ENCODE assay signal across 28 mouse cellular contexts in the genomic region with DNA sequence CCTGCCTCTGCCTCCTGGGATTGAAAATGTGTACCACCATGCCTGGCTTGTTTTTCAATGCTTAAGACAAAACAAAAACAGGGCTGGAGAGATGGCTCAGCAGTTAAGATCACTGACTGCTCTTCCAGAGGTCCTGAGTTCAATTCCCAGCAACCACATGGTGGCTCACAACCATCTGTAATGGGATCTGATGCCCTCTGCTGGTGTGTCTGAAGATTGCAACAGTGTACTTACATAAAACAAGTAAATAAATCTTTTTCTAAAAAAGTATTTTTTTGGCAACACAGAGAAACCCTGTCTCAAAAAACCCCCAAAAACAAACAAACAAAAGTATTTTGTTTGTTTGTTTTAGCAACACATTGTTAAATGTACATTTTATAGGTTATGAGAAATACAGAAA. TPM values are rescaled to one million over a fixed set of nuclear protein-coding genes. Genes with fewer than 3 reads are reported as not detected.
DNase-seq lines count a peak whose midpoint lies in the region; ATAC-seq and TF ChIP-seq lines count a peak whose summit lies in the region.
"Not testable (repeated sequence)": the region's sequence is repeated elsewhere in the genome, so short reads cannot be mapped to it uniquely, and the experiment has no call there.
"Had no signal": no experiment of that assay in that cellular context is flagged by ENCODE, and none has a peak within 500 bp of the region (broad histone marks: within the 10 kb centered on the region; RNA-seq: fewer than 3 reads in every experiment).

No protein-coding gene starts in this region.

- peaks cover 28% of the 10 kb centered on the region for H3K4me1 ChIP-seq in E14TG2a.4 (replicated peaks; ENCODE audit: low read depth, low read length)
- H3K4me1 ChIP-seq in cerebellum, adult 2 months (ENCODE audit: control insufficient read depth, insufficient read depth, low read length); hindbrain, postnatal 0 days (ENCODE audit: insufficient read depth, low read length); kidney, postnatal 0 days (replicated peaks; ENCODE audit: insufficient read depth, low read length); liver, adult 2 months (ENCODE audit: control insufficient read depth, insufficient read depth, low read length); lung, adult 2 months (ENCODE audit: control insufficient read depth, insufficient read depth, low read length); midbrain, postnatal 0 days (ENCODE audit: insufficient read depth, low read length): not testable (repeated sequence)

- H3K27ac ChIP-seq in cerebellum, adult 2 months (ENCODE audit: insufficient read depth, low read length); hindbrain, postnatal 0 days; kidney, postnatal 0 days; liver, adult 2 months (replicated peaks; ENCODE audit: insufficient read depth, low read depth, low read length); midbrain, postnatal 0 days (ENCODE audit: low read depth, low read length): not testable (repeated sequence)

- not testable (repeated sequence) for H3K4me3 ChIP-seq in E14TG2a.4 (replicated peaks; ENCODE audit: low read length); cerebellum, adult 2 months (replicated peaks; ENCODE audit: insufficient read depth, low read depth, low read length); hindbrain, postnatal 0 days (ENCODE audit: low read length); kidney, postnatal 0 days (replicated peaks; ENCODE audit: low read depth, low read length); liver, adult 2 months (ENCODE audit: insufficient read depth, low read depth, low read length); lung, adult 2 months (replicated peaks; ENCODE audit: extremely low read depth, low read depth, low read length); midbrain, postnatal 0 days (ENCODE audit: low read depth, low read length)

- H3K9me3 ChIP-seq in E14TG2a.4 (ENCODE audit: low read length); hindbrain, postnatal 0 days (ENCODE audit: low read length); kidney, postnatal 0 days (replicated peaks; ENCODE audit: low read length); midbrain, postnatal 0 days (ENCODE audit: low read length): not testable (repeated sequence)

- peaks cover 99% of the 10 kb centered on the region for H3K36me3 ChIP-seq in E14TG2a.4 (ENCODE audit: insufficient read depth, low read length)
- peaks cover 57% of the 10 kb centered on the region for H3K36me3 ChIP-seq in hindbrain, postnatal 0 days (ENCODE audit: insufficient read depth, low read length)
- peaks cover 65% of the 10 kb centered on the region for H3K36me3 ChIP-seq in kidney, postnatal 0 days (ENCODE audit: insufficient read depth, low read length)
- peaks cover 74% of the 10 kb centered on the region for H3K36me3 ChIP-seq in liver, adult 2 months (ENCODE audit: control insufficient read depth, insufficient read depth, low read length)
- H3K36me3 ChIP-seq in midbrain, postnatal 0 days (ENCODE audit: insufficient read depth, low read length), result peaks cover 41% of the 10 kb centered on the region

- TF ChIP-seq POLR2A in cerebellum, adult 2 months (IDR thresholded peaks at IDR 0.05; ENCODE audit: borderline replicate concordance, insufficient read depth, low read length); liver, adult 2 months (IDR thresholded peaks at IDR 0.05; ENCODE audit: extremely low read depth, insufficient read depth, low read length); lung, adult 2 months (IDR thresholded peaks at IDR 0.05; ENCODE audit: borderline replicate concordance, extremely low read depth, low read depth, low read length): not testable (repeated sequence)

- H3K79me2 ChIP-seq in liver, adult 2 months (ENCODE audit: control insufficient read depth, insufficient read depth, low read length), result not testable (repeated sequence)

- peak; percentile 38 for TF ChIP-seq CTCF in E14TG2a.4 (conservative IDR thresholded peaks at IDR 0.05; ENCODE audit: low read length)
- TF ChIP-seq CTCF in cerebellum, adult 2 months (IDR thresholded peaks at IDR 0.05; ENCODE audit: borderline replicate concordance, insufficient read depth, low read depth, low read length), result peak; percentile 25; the same call in 1 of the 2 replicates
- TF ChIP-seq CTCF in hindbrain, postnatal 0 days (IDR thresholded peaks at IDR 0.05; ENCODE audit: low read depth), result peak; percentile 33; the same call in 1 of the 2 replicates
- TF ChIP-seq CTCF in kidney, postnatal 0 days (IDR thresholded peaks at IDR 0.05; ENCODE audit: low read depth), result peak; percentile 52
- 0 out of 2 replicates have a peak, but pooled peaks have one; percentile 5 for TF ChIP-seq CTCF in liver, adult 2 months (IDR thresholded peaks at IDR 0.05; ENCODE audit: low read depth, low read length)
- TF ChIP-seq CTCF in lung, adult 2 months (IDR thresholded peaks at IDR 0.05; ENCODE audit: insufficient read depth, low read length), result peak; percentile 1; the same call in 1 of the 2 replicates
- TF ChIP-seq CTCF in midbrain, postnatal 0 days (IDR thresholded peaks at IDR 0.05), result peak; percentile 44

- H3K4me2 ChIP-seq in hindbrain, postnatal 0 days (ENCODE audit: low read depth, low read length); kidney, postnatal 0 days (ENCODE audit: low read length); midbrain, postnatal 0 days (ENCODE audit: low read depth, low read length, poor library complexity, severe bottlenecking): not testable (repeated sequence)

- ATAC-seq in hindbrain, postnatal 0 days; kidney, postnatal 0 days (replicated peaks; ENCODE audit: low FRiP score, low read depth); midbrain, postnatal 0 days (ENCODE audit: low FRiP score): not testable (repeated sequence)

- not testable (repeated sequence) for H3K9ac ChIP-seq in hindbrain, postnatal 0 days (replicated peaks; ENCODE audit: low read length); kidney, postnatal 0 days (ENCODE audit: low read depth, low read length); liver, adult 2 months (ENCODE audit: low read depth, low read length); midbrain, postnatal 0 days (replicated peaks; ENCODE audit: low read length, poor library complexity, severe bottlenecking)

- not testable (repeated sequence) for DNase-seq in cerebellum, adult 2 months; hindbrain, postnatal 0 days (ENCODE audit: low spot score); kidney, postnatal 0 days (ENCODE audit: low spot score); liver, adult 2 months (ENCODE audit: extremely low read depth, low read depth, low spot score); lung, adult 2 months; midbrain, postnatal 0 days (ENCODE audit: low spot score)

- H3K27me3 ChIP-seq in E14TG2a.4 (ENCODE audit: insufficient read depth, low read length); cerebellum, adult 2 months (ENCODE audit: control insufficient read depth, insufficient read depth, low read length); hindbrain, postnatal 0 days (ENCODE audit: insufficient read depth, low read length); kidney, postnatal 0 days (ENCODE audit: insufficient read depth, low read length); liver, adult 2 months (ENCODE audit: control insufficient read depth, insufficient read depth, low read length); midbrain, postnatal 0 days (ENCODE audit: insufficient read depth, low read length): not testable (repeated sequence)

RNA-seq across cellular contexts. Expression of gene Ppp2ca, which starts 21.9 kb away (rescaled TPM):
- 112 and 113 TPM in 2 replicates for polyA plus RNA-seq in cerebellum, adult 2 months (2012; rRNA removed)
- 115 and 116 TPM in 2 replicates for total RNA-seq in hindbrain, postnatal 0 days (2014; rRNA removed)
- polyA plus RNA-seq in hindbrain, postnatal 0 days (2015; fragmentation: Nextera tagmentation; extraction: Ambion mirVana), result 110 and 117 TPM in 2 replicates
- polyA plus RNA-seq in kidney, postnatal 0 days (2015; fragmentation: Nextera tagmentation; extraction: Ambion mirVana), result 60.2 and 63.0 TPM in 2 replicates
- total RNA-seq in liver, adult 2 months (2014; rRNA removed), result 35.2 and 37.3 TPM in 2 replicates
- polyA plus RNA-seq in liver, adult 2 months (2012; rRNA removed), result 17.5 and 21.2 TPM in 2 replicates
- 18.3 and 32.4 TPM in 2 replicates for polyA plus RNA-seq in lung, adult 2 months (2012; rRNA removed)
- 141 and 143 TPM in 2 replicates for total RNA-seq in midbrain, postnatal 0 days (2014; rRNA removed)
- polyA plus RNA-seq in midbrain, postnatal 0 days (2015; fragmentation: Nextera tagmentation; extraction: Ambion mirVana), result 107 and 114 TPM in 2 replicates

RNA-seq across cellular contexts. Expression of gene Olfr1373, which starts 24.9 kb away (rescaled TPM):
- polyA plus RNA-seq in cerebellum, adult 2 months (2012; rRNA removed), result not detected in 2 replicates
- not detected in 2 replicates for total RNA-seq in hindbrain, postnatal 0 days (2014; rRNA removed)
- polyA plus RNA-seq in hindbrain, postnatal 0 days (2015; fragmentation: Nextera tagmentation; extraction: Ambion mirVana), result not detected in 2 replicates
- not detected in 2 replicates for polyA plus RNA-seq in kidney, postnatal 0 days (2015; fragmentation: Nextera tagmentation; extraction: Ambion mirVana)
- total RNA-seq in liver, adult 2 months (2014; rRNA removed), result not detected in 2 replicates
- polyA plus RNA-seq in liver, adult 2 months (2012; rRNA removed), result not detected in 2 replicates
- polyA plus RNA-seq in lung, adult 2 months (2012; rRNA removed), result not detected in 2 replicates
- not detected in 2 replicates for total RNA-seq in midbrain, postnatal 0 days (2014; rRNA removed)
- polyA plus RNA-seq in midbrain, postnatal 0 days (2015; fragmentation: Nextera tagmentation; extraction: Ambion mirVana), result not detected in 2 replicates
- total RNA-seq: adrenal gland, adult 2 months; adrenal gland, postnatal 14 days; adrenal gland, postnatal 4 days; ES-E14; gastrocnemius, postnatal 10 days; gastrocnemius, postnatal 36 days; granulocyte monocyte progenitor cell, adult 5-6 weeks; heart, adult 8-10 months; heart, postnatal 25 days; hematopoietic stem cell, adult 5-6 weeks had no signal
- polyA plus RNA-seq: adrenal gland, adult 2 months; cortical plate, adult 2 months; embryonic facial prominence, embryonic 10.5 days; embryonic facial prominence, embryonic 13.5 days; erythroblast, embryonic 14.5 days; forebrain, embryonic 12.5 days; forebrain, embryonic 15.5 days; heart, embryonic 11.5 days; heart, embryonic 14.5 days; heart, postnatal 0 days; hindbrain, embryonic 12.5 days; hindbrain, embryonic 15.5 days had no signal

Comparison
In these comparisons a context has a peak if more than half of its experiments do, and no peak if none do; other contexts are left out.
1. CTCF ChIP-seq: peak in every context shown above with its lines; median percentile 52 in kidney, postnatal 0 days; 44 in midbrain, postnatal 0 days; 38 in E14TG2a.4; 33 in hindbrain, postnatal 0 days; 25 in cerebellum, adult 2 months; 5 in liver, adult 2 months; 1 in lung, adult 2 months.